Mouse (Mus musculus): ENCODE measurements around the gene Rps6kb2. TPM values are rescaled to one million over a fixed set of nuclear protein-coding genes. Genes with fewer than 3 reads are reported as not detected.

The Rps6kb2 gene
- total RNA-seq (2023), result 10 to 100 TPM; 43.1 to 43.8 TPM

GRCm38 (mm10) chr19:4162646-4163542 lies at the start of gene Rps6kb2:
TSS of gene Rps6kb2 (minus strand) at chr19:4163354.

DNA sequence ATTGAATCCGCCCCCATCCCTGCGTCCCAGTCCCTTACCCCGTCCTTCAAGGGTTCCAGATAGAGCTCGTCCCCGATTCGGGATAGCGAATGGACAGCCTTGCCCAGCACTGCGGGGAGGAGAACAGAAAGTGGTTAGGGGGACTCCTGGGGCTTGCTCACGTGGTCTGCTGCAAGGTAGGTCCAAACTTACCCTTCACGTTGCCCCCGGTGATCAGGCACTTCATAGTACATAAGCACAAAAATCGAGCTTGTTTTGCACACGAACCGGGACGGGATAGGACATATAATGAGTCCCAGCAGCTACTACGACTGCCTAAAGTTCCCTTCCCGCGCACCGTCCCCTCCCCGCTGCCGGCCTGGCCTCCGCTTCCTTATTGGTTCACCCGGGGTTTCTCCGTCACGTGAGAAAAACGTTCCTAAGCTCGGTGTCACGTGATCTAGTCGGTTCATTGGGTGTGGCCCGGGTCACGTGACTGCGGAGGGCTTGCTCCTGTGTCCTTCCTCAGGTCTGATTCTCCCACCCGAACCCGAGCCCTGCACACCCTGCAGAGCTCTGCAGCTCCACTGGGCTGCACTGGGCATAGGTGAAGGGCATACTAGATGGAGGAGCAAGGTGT lies 38.2 kb upstream of the Rps6kb2 start, which contains the start of gene Rad9a:
Gene Rad9a, minus strand, starts transcription at position 372 of the 619 bp plus-strand sequence.

GRCm38 (mm10) chr19:4191528-4192250 lies 28.5 kb upstream of the Rps6kb2 start, which contains the start of gene Ppp1ca:
TSS of gene Ppp1ca (plus strand) at chr19:4192065.

GRCm38 (mm10) chr19:4190831-4191334 lies 27.7 kb upstream of the Rps6kb2 start, which contains the start of gene Tbc1d10c:
TSS of gene Tbc1d10c (minus strand) at chr19:4191284.

GRCm38 (mm10) chr19:4175368-4175947 lies 12.3 kb upstream of the Rps6kb2 start, which contains the start of gene Carns1:
TSS of gene Carns1 (minus strand) at chr19:4175479.

DNA sequence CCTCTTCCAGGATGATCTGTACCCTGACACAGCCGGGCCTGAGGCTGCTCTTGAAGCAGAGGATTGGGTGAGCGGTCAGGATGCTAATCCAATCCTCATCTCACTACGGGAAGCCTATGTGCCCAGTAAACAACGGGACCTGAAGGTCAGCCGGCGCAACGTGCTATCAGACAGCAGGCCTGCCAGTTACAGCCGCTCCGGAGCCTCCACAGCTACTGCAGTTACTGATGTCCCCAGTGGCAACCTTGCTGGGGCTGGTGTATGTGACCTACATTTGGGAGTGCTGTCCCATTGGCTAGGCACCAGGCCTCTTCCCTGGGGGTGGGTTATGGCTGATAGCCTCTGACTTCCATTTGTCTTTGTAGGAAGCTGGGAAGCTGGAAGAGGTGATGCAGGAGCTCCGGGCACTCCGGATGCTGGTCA lies 9.9 kb downstream of the Rps6kb2 start, which contains the start of gene Ptprcap:
Gene Ptprcap, plus strand, starts transcription at position 373 of the 423 bp plus-strand sequence.

GRCm38 (mm10) chr19:4148491-4148806 lies 14.7 kb downstream of the Rps6kb2 start, which contains the start of gene Coro1b:
TSS of gene Coro1b (plus strand) at chr19:4148619.

GRCm38 (mm10) chr19:4143759-4144268 lies 19.3 kb downstream of the Rps6kb2 start, which contains the start of gene Cabp4:
TSS of gene Cabp4 (minus strand) at chr19:4144033.

GRCm38 (mm10) chr19:4139446-4139845 lies 23.7 kb downstream of the Rps6kb2 start, which contains the start of gene Gpr152:
TSS of gene Gpr152 (plus strand) at chr19:4139787.

DNA sequence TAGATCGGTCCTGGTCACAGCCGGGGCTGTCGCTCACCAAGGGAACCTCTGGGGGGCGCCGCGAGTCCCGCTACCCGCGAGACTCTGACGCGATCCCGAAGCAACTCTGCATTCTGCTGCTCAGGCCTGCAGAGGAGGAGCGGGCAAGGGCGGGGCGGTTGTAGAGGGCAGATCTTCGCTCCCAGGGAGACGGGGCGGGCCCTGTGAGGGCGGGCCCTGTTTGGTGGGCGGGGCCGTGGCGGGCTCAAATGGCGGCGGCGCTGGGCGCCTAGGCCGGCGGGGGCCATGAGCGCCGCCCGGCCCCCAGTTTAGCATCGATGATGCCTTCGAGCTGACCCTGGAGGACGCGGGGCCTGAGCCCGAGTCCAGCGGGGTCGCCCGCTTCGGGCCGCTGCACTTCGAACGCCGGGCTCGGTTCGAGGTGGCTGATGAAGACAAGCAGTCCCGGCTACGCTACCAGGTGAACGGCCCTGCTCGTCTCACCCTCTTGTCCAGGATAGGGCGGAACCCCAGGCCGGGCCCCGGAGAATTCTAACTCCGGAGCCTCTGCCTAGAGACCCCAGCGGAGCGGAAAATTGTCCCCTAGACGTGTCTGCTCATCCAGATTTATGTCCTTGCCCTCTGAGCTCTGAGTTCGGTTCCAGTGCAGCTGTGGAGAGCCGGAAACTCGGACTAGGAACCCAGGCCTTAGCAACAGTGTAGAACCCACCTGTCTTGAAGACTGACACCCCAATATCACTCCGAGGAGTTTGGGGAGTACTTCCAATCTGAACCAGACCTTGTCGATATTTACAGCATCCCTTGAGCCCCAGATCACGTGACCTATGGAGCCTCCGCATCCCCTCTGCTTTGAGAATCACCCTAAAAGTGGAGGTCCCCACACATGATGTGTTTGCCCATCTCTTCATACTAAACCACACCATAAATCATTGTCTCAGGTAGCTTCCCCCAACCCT lies 37.1 kb downstream of the Rps6kb2 start, which contains the start of gene Aip:
Gene Aip, minus strand, starts transcription at position 118 of the 956 bp plus-strand sequence.

Other genes with a start within 250 kb of the Rps6kb2 start
- gene Aldh3b1, start 233.5 kb downstream of the Rps6kb2 start, total RNA-seq (2023), result 100 to 1,000 TPM; 142 to 144 TPM
- 100 to 1,000 TPM; 277 to 278 TPM for gene Unc93b1, start 228.2 kb downstream of the Rps6kb2 start, total RNA-seq (2023)
- 10 to 100 TPM; 12.3 to 12.6 TPM for gene Aldh3b3, start 204.7 kb downstream of the Rps6kb2 start, total RNA-seq (2023)
- 10 to 100 TPM; 12.7 to 16.4 TPM for gene Aldh3b2, start 191.0 kb downstream of the Rps6kb2 start, total RNA-seq (2023)
- under 1 TPM in 1 of 2 experiments, not detected in 1; 0.42 TPM for gene Acy3, start 176.8 kb downstream of the Rps6kb2 start, total RNA-seq (2023)
- not detected for gene Tbx10, start 170.6 kb downstream of the Rps6kb2 start, total RNA-seq (2023)
- 1 to 10 TPM; 5.2 to 5.9 TPM for gene Nudt8, start 162.8 kb downstream of the Rps6kb2 start, total RNA-seq (2023)
- 1 to 10 TPM in 1 of 2 experiments, under 1 TPM in 1; 0.70 to 1.0 TPM for gene Gm49405, start 162.7 kb downstream of the Rps6kb2 start, total RNA-seq (2023)
- 1 to 10 TPM in 1 of 2 experiments, under 1 TPM in 1; 0.55 to 2.2 TPM for gene Doc2g, start 160.0 kb downstream of the Rps6kb2 start, total RNA-seq (2023)
- 10 to 100 TPM; 69.0 to 69.5 TPM for gene Ndufv1, start 150.5 kb downstream of the Rps6kb2 start, total RNA-seq (2023)
- 10 to 100 TPM; 71.2 to 96.6 TPM for gene Gstp1, start 125.4 kb downstream of the Rps6kb2 start, total RNA-seq (2023)
- gene Gstp2, start 117.3 kb downstream of the Rps6kb2 start, total RNA-seq (2023), result 1 to 10 TPM; 5.9 to 8.4 TPM
- 1 to 10 TPM; 5.3 to 8.8 TPM for gene Gstp3, start 103.8 kb downstream of the Rps6kb2 start, total RNA-seq (2023)
- gene Cabp2, start 81.8 kb downstream of the Rps6kb2 start, total RNA-seq (2023), result not detected
- 100 to 1,000 TPM; 208 to 221 TPM for gene Cdk2ap2, start 66.2 kb downstream of the Rps6kb2 start, total RNA-seq (2023)
- gene Pitpnm1, start 63.4 kb downstream of the Rps6kb2 start, total RNA-seq (2023), result 100 to 1,000 TPM; 161 to 176 TPM
- gene Aip, start 37.5 kb downstream of the Rps6kb2 start, total RNA-seq (2023), result 100 to 1,000 TPM in 1 of 2 experiments, 10 to 100 TPM in 1; 96.8 to 101 TPM
- not detected for gene Gpr152, start 23.6 kb downstream of the Rps6kb2 start, total RNA-seq (2023)
- under 1 TPM in 1 of 2 experiments, not detected in 1; 0.22 TPM for gene Cabp4, start 19.3 kb downstream of the Rps6kb2 start, total RNA-seq (2023)
- gene Coro1b, start 14.7 kb downstream of the Rps6kb2 start, total RNA-seq (2023), result 100 to 1,000 TPM; 186 to 201 TPM
- 10 to 100 TPM in 1 of 2 experiments, 1 to 10 TPM in 1; 8.0 to 11.7 TPM for gene Ptprcap, start 9.8 kb downstream of the Rps6kb2 start, total RNA-seq (2023)
- 10 to 100 TPM; 24.4 to 28.9 TPM for gene Carns1, start 12.1 kb upstream of the Rps6kb2 start, total RNA-seq (2023)
- gene Tbc1d10c, start 27.9 kb upstream of the Rps6kb2 start, total RNA-seq (2023), result 100 to 1,000 TPM; 110 to 127 TPM
- gene Ppp1ca, start 28.7 kb upstream of the Rps6kb2 start, total RNA-seq (2023), result 100 to 1,000 TPM; 420 to 454 TPM
- 10 to 100 TPM; 30.2 to 36.5 TPM for gene Rad9a, start 38.3 kb upstream of the Rps6kb2 start, total RNA-seq (2023)
- 1 to 10 TPM; 2.4 to 2.8 TPM for gene Clcf1, start 50.9 kb upstream of the Rps6kb2 start, total RNA-seq (2023)
- not detected for gene AC109138.7, start 51.0 kb upstream of the Rps6kb2 start, total RNA-seq (2023)
- gene Pold4, start 68.5 kb upstream of the Rps6kb2 start, total RNA-seq (2023), result 10 to 100 TPM; 55.9 to 59.1 TPM
- 10 to 100 TPM; 29.4 to 30.5 TPM for gene Ssh3, start 105.8 kb upstream of the Rps6kb2 start, total RNA-seq (2023)
- 10 to 100 TPM; 30.7 to 42.6 TPM for gene Ankrd13d, start 119.8 kb upstream of the Rps6kb2 start, total RNA-seq (2023)
- gene Grk2, start 142.9 kb upstream of the Rps6kb2 start, total RNA-seq (2023), result 100 to 1,000 TPM; 416 to 479 TPM
- 100 to 1,000 TPM in 1 of 2 experiments, 10 to 100 TPM in 1; 90.4 to 121 TPM for gene Kdm2a, start 234.9 kb upstream of the Rps6kb2 start, total RNA-seq (2023)